Mouse (Mus musculus) midbrain, embryonic 11.5 days (tissue): Measurements from ENCODE around the gene Ptcra. TPM values are rescaled to one million over a fixed set of nuclear protein-coding genes. Genes with fewer than 3 reads are reported as not detected.

Experiments
- ATAC-seq: fragments of 200-750 bp; cut with Nextera tagmentation; 2 replicates; pipeline ENCODE4 v1.8.0; 2017; ENCODE audit warnings: moderate TSS enrichment, moderate library complexity; ENCODE audit not compliant: low FRiP score
- DNase-seq: peaks from one replicate; pipeline ENCODE4 v3.0.0; 2015; ENCODE audit warnings: low spot score; ENCODE audit errors: missing footprints
- H3K27ac ChIP-seq: fragments of 300-500 bp; sonication (generic); 2 replicates; pipeline ENCODE4 v1.5.1; 2014; ENCODE audit warnings: low read depth, low read length
- H3K27me3 ChIP-seq: fragments of 300-500 bp; sonication (generic); 2 replicates; pipeline ENCODE4 v1.6.1; 2014; ENCODE audit warnings: mild to moderate bottlenecking, low read length, moderate library complexity, mixed read lengths; ENCODE audit not compliant: control insufficient read depth, insufficient read depth
- H3K36me3 ChIP-seq: fragments of 300-500 bp; sonication (generic); 2 replicates; pipeline ENCODE4 v1.6.1; 2014; ENCODE audit warnings: mild to moderate bottlenecking, low read length, moderate library complexity, mixed read lengths; ENCODE audit not compliant: control insufficient read depth, insufficient read depth
- H3K4me1 ChIP-seq: fragments of 300-500 bp; sonication (generic); 2 replicates; pipeline ENCODE4 v1.6.1; 2014; ENCODE audit warnings: low read length; ENCODE audit not compliant: control insufficient read depth, insufficient read depth
- H3K4me2 ChIP-seq: fragments of 300-500 bp; sonication (generic); 2 replicates; pipeline ENCODE4 v1.6.1; 2014; ENCODE audit warnings: mild to moderate bottlenecking, moderate library complexity
- H3K4me3 ChIP-seq: fragments of 300-500 bp; sonication (generic); 2 replicates; pipeline ENCODE4 v1.5.1; 2014; ENCODE audit warnings: low read depth, low read length
- H3K9ac ChIP-seq: fragments of 300-500 bp; sonication (generic); 2 replicates; pipeline ENCODE4 v1.6.1; 2014; ENCODE audit warnings: low read length
- H3K9me3 ChIP-seq: fragments of 300-500 bp; sonication (generic); 2 replicates; pipeline ENCODE4 v1.6.1; 2016; ENCODE audit warnings: low read length; ENCODE audit not compliant: control insufficient read depth
- WGBS: fragments of 180-500 bp; shearing (Covaris S2); extraction: QIAGEN DNeasy Blood & Tissue Kit; methylation state at CpG from one replicate; pipeline ENCODE4 v1.1.7; 2014; 5-methylcytosine and 5-hydroxymethylcytosine counted together
- polyA plus RNA-seq: library from polyadenylated mRNA; unstranded; fragments of >200 nt; fragmentation: Nextera tagmentation; extraction: Ambion mirVana; gene quantifications from 2 replicates; pipeline ENCODE4 v1.2.1, GENCODE M21; 2014

Ptcra gene
- polyA plus RNA-seq, 1 experiment from 2014 or later: 0.48 TPM

DNA sequence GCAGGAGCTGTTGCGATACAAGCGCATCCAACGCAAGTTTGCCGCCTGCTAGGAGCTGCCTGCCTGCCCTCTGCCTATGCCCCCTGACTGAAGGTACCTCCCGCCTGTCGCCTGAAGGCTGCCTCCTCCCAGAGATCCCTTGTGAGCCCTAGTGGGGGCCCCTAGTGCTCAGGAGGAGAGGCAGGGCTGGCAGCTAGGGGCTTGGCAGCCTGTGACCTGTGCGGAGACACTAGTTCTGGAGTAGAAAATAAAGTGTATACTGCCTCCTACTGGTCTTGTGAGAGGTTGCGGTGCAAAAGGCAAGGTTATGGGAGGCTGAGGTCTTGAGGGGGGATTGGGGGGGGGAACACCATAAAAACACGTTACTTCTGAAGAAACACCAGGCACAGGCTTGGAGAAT, 38.2 kb downstream of the Ptcra start:
- no peaks in the 10 kb centered on the region for H3K36me3 ChIP-seq
- DNase-seq: peak; percentile 82
- WGBS: 46% methylated on average over 9 of the region's 9 CpGs
- peaks cover 3% of the 10 kb centered on the region for H3K27me3 ChIP-seq
- no peak overlapping the region for H3K4me3 ChIP-seq
- H3K9ac ChIP-seq: no peak overlapping the region
- no peaks in the 10 kb centered on the region for H3K4me1 ChIP-seq
- ATAC-seq: peak; percentile 54; the same call in 1 of the 2 replicates
- no peak overlapping the region for H3K27ac ChIP-seq
- H3K4me2 ChIP-seq: no peak overlapping the region
- no peaks in the 10 kb centered on the region for H3K9me3 ChIP-seq

DNA sequence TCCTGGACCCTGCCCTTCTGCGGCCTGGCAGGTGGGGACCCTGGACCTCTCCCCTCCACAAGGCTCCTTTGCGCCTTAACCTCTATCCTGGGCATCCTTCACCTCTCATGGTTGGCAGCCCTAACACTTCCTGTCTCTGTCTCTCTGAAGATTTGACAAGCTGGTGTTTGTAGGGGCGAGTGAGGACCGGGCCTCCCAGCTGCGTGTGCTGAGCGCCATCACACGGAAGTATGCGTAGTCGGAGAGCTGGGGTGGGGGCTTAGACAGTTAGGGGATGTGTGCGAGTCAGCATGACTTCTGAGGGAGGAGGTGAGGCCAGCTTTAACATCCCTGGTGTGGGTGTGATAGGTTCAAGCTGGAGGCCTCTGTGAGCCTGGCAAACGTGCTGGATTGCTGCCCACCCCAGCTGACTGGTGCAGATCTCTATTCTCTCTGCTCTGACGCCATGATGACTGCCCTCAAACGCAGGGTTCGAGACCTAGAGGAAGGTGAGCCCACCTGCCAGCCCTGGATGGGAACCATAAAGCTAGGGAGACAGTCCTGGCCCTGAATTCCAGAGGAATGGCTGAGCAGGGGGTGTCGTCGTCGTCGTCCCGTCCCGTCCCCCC, 38.9 kb downstream of the Ptcra start:
- H3K27ac ChIP-seq: no peak overlapping the region
- H3K9me3 ChIP-seq: no peaks in the 10 kb centered on the region
- H3K4me2 ChIP-seq: no peak overlapping the region
- WGBS: 83% methylated on average over 20 of the region's 20 CpGs
- no peaks in the 10 kb centered on the region for H3K36me3 ChIP-seq
- DNase-seq (peak; percentile 47), ATAC-seq (no peak)
- H3K4me1 ChIP-seq: no peaks in the 10 kb centered on the region
- peaks cover 3% of the 10 kb centered on the region for H3K27me3 ChIP-seq
- no peak overlapping the region for H3K4me3 ChIP-seq
- H3K9ac ChIP-seq: no peak overlapping the region

DNA sequence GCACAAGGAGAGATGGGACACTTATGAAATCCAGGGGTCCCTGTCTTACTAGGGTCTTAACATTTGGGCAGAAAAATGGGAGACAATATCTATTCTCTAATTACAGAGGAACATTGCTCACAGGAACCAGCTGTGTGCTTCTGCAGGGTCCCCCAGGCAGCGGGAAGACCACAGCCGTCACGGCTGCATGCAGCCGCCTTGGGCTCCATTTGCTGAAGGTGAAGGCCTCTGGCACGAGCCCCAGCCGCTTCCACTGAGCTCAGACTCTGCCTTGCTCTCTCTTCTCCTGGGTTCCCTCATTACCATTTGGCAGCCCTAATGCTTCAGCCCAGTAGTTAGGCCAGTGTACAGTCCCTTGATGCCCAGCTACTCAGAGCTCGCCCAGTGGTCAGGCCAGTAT, 42.4 kb downstream of the Ptcra start:
- Histone ChIP-seq H3K4me2 (no peak overlapping the region), H3K9ac (no peak overlapping the region), H3K9me3 (no peaks in the 10 kb centered on the region), H3K36me3 (no peaks in the 10 kb centered on the region), H3K27ac (no peak overlapping the region), H3K4me3 (no peak overlapping the region), H3K4me1 (no peaks in the 10 kb centered on the region), H3K27me3 (no peaks in the 10 kb centered on the region)
- 92% methylated on average over 7 of the region's 7 CpGs for WGBS
- DNase-seq (no peak), ATAC-seq (no peak)

DNA sequence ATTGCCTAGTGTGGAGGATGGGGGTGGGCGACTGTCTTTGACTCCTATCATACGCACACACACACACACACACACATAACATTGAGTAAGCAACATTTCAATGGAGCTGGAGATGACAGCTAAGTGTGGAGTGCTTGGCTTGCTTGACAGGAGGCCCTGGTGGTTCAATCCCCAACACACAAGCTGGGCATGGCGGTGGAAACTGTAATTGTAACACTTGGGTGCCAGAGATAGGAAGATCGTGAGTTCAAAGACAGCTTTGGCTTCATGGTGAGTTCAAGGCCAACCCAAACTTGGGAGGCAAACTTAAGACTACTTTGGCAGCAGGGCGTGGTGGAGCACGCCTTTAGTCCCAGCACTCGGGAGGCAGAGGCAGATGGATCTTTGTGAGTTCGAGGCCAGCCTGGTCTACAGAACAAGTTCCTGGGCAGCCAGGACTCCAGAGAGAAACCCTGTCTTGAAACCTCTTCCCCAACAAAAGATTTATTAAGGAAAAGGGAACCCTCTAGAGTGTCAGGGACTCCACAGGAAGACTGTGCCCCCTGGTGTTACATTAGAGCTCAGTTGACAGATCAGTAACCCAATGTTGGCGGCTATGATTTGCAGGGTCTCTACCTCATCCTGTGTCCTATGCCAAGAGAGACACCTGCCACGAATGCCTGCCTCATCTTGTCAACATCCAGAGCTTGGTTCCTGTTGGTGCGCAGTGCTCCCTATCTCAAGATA, 48.6 kb downstream of the Ptcra start:
- H3K36me3 ChIP-seq: peaks cover 6% of the 10 kb centered on the region; the same call in 1 of the 2 replicates
- peak; percentile 80 for DNase-seq
- no peaks in the 10 kb centered on the region for H3K27me3 ChIP-seq
- H3K27ac ChIP-seq: no peak overlapping the region
- peaks cover 8% of the 10 kb centered on the region for H3K4me1 ChIP-seq
- no peak overlapping the region for H3K4me2 ChIP-seq
- no peaks in the 10 kb centered on the region for H3K9me3 ChIP-seq
- H3K4me3 ChIP-seq: no peak overlapping the region
- no peak for ATAC-seq
- 95% methylated on average over 11 of the region's 11 CpGs for WGBS
- no peak overlapping the region for H3K9ac ChIP-seq

DNA sequence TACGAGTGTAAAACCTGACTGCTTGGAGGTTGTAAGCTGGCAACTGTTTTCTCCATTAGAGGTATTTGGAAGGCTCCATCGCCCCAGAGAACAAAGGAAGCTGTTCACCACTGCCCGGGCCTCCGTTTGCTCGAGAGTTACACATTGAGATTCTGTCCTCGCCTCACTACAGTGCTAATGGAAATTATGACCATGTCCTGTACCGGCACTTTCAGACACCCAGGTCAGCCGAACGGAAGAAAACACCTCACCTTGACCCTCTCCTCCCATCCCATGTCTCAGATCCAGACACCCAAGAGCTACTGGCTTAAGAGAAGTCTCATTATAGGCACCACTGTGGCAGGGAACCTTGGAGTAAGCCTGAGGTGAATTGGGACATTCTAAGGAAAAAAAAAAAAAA, 49.7 kb downstream of the Ptcra start:
- Histone ChIP-seq H3K9me3 (no peaks in the 10 kb centered on the region), H3K27me3 (no peaks in the 10 kb centered on the region), H3K9ac (no peak overlapping the region), H3K36me3 (peaks cover 6% of the 10 kb centered on the region; the same call in 1 of the 2 replicates), H3K4me3 (no peak overlapping the region), H3K4me1 (peaks cover 8% of the 10 kb centered on the region), H3K27ac (no peak overlapping the region), H3K4me2 (no peak overlapping the region)
- no peak for ATAC-seq
- 90% methylated on average over 9 of the region's 9 CpGs for WGBS
- no peak for DNase-seq

DNA sequence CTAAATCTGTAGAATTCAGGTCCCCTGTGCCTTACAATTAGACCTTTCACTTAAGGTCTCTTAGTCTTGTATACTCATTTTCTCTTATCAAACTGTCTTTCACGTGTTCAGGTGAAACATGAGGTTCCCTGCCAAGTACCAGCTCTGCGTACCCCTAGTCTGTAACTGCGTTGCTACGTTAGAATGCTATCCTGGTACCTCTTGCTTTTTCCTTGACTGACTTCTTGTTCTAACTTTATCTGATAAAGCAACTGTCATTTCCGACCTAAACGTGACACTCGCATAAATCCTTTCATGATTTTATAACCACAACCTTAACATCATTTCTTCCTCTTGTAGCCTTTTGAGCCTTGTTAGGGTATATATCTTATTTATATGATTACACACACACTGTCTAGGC, 51.1 kb downstream of the Ptcra start:
- H3K4me2 ChIP-seq: peak overlapping the region; percentile 100
- peaks cover 8% of the 10 kb centered on the region for H3K4me1 ChIP-seq
- H3K9ac ChIP-seq: peak overlapping the region; percentile 88; the same call in 1 of the 2 replicates
- no peaks in the 10 kb centered on the region for H3K27me3 ChIP-seq
- no peak overlapping the region for H3K27ac ChIP-seq
- H3K36me3 ChIP-seq: peaks cover 6% of the 10 kb centered on the region; the same call in 1 of the 2 replicates
- ATAC-seq (no peak), DNase-seq (no peak)
- 81% methylated on average over 7 of the region's 7 CpGs for WGBS
- H3K4me3 ChIP-seq: peak overlapping the region; percentile 97
- H3K9me3 ChIP-seq: no peaks in the 10 kb centered on the region

DNA sequence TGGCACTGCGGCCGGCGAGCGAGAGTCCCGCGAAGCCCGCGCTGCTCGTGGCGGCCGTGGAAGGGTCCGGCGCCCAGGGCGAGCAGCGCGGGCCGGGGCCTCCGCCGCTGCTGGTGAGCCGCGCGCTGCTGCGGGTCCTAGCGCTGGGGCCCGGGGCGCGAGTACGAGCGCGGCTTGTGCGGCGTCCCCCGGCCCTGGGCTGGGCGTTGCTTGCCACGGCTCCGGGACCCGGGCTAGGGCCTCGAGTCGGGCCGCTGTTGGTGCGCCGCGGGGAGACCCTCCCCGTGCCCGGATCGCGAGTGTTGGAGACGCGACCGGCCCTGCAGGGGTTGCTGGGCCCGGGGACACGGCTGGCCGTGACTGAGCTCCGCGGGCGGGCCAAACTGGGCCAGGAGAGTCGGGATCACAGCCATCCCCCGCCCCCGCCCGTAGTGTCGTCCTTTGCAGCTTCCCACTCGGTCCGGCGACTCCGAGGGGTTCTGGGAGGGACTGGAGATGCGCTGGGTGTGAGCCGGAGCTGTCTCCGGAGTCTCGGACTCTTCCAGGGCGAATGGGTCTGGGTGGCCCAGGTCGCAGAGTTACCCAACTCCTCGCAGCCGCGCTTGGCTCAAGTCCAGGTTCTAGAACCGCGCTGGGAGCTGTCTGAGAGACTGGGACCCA, 51.8 kb downstream of the Ptcra start:
- no peaks in the 10 kb centered on the region for H3K27me3 ChIP-seq
- peak overlapping the region; percentile 100 for H3K4me2 ChIP-seq
- peak overlapping the region; percentile 97 for H3K4me3 ChIP-seq
- peak; percentile 33 for ATAC-seq
- H3K36me3 ChIP-seq: peaks cover 6% of the 10 kb centered on the region; the same call in 1 of the 2 replicates
- H3K9ac ChIP-seq: peak overlapping the region; percentile 88
- no peak for DNase-seq
- peaks cover 8% of the 10 kb centered on the region for H3K4me1 ChIP-seq
- H3K27ac ChIP-seq: no peak overlapping the region
- no peaks in the 10 kb centered on the region for H3K9me3 ChIP-seq
- WGBS: under 1% methylated on average over 67 of the region's 76 CpGs

DNA sequence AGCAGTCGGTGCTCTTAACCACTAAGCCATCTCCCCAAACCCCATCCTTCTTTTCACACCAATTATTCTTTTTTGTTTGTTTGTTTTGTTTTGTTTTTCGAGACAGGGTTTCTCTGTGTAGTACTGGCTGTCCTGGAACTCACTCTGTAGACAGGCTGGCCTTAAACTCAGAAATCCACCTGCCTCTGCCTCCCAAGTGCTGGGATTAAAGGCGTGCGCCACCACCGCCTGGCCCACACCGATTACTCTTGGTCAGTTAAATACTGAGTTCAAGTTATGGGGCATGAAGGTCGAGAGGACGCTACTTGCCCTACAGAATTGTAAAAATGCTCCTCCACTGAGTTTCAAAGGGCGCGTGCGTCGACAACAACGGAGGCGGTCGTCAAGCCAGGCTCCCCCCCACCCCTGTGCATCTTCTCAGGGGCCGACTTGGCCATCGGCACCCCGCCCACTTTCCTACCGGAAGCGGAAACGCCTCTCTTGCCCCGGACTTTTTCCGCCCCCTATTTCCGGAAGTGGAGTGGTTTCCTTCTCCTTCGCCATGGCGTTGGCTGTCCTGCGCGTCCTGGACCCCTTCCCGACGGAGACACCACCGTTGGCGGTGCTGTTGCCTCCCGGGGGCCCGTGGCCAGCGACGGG, 52.4 kb downstream of the Ptcra start, which contains the start of gene Pex6:
TSS of gene Pex6 (plus strand) at position 505 of the 639 bp plus-strand sequence.
- Histone ChIP-seq H3K27ac (no peak within 1 kb of the TSS; the same call in 1 of the 2 replicates), H3K4me2 (peak within 1 kb of the TSS; percentile 100)

More for the DNA sequence above, 52.4 kb downstream of the Ptcra start, which contains the start of gene Pex6:
- H3K4me3 ChIP-seq: peak within 1 kb of the TSS; percentile 97
- peaks cover 8% of the 10 kb centered on the region for H3K4me1 ChIP-seq
- H3K9ac ChIP-seq: peak within 1 kb of the TSS; percentile 88
- DNase-seq (peak; percentile 99), ATAC-seq (peak; percentile 91)
- no peaks in the 10 kb centered on the region; the same call in 1 of the 2 replicates for H3K27me3 ChIP-seq
- 9% methylated on average over 36 of the region's 36 CpGs for WGBS
- H3K9me3 ChIP-seq: no peaks in the 10 kb centered on the region
- H3K36me3 ChIP-seq: peaks cover 6% of the 10 kb centered on the region; the same call in 1 of the 2 replicates
